Mouse (Mus musculus): ENCODE measurements around the gene Ergic1. TPM values are rescaled to one million over a fixed set of nuclear protein-coding genes. Genes with fewer than 3 reads are reported as not detected.
A peak's percentile ranks its signal among the peaks of the same experiment; 100 is the strongest.

Ergic1 gene
- polyA plus RNA-seq, 1 experiment = 26.5 TPM

GRCm38 (mm10) chr17:26662204-26662603 lies 100.9 kb downstream of the Ergic1 start:
- Histone ChIP-seq H3K4me1 (peaks cover 36% of the 10 kb centered on the region), H3K36me3 (replicated peaks; ENCODE audit: low read length) (peaks cover 4% of the 10 kb centered on the region), H3K27me3 (replicated peaks) (peaks cover 13% of the 10 kb centered on the region), H3K4me3 (replicated peaks) (no peak overlapping the region), H3K9me3 (peaks cover 2% of the 10 kb centered on the region)
- TF ChIP-seq FLI1 (IDR thresholded peaks at IDR 0.05; ENCODE audit: low read length) = no peak

- H3K4me1 ChIP-seq = peaks cover 36% of the 10 kb centered on the region
- H3K4me3 ChIP-seq (replicated peaks) = peak within 1 kb of the TSS; percentile 94
- H3K9me3 ChIP-seq = peaks cover 4% of the 10 kb centered on the region
- no peaks in the 10 kb centered on the region for H3K36me3 ChIP-seq (replicated peaks; ENCODE audit: low read length)
- TF ChIP-seq FLI1 (IDR thresholded peaks at IDR 0.05; ENCODE audit: low read length) = 0 out of 2 replicates have a peak, but pooled peaks have one; percentile 56
- no peak for TF ChIP-seq GATA1 (IDR thresholded peaks at IDR 0.05; ENCODE audit: borderline replicate concordance, low read length)
- peaks cover 15% of the 10 kb centered on the region for H3K27me3 ChIP-seq (replicated peaks)
Observed at GRCm38 (mm10) chr17:26662978-26663683, 101.8 kb downstream of the Ergic1 start, which contains the start of gene Atp6v0e. TSS of gene Atp6v0e (plus strand) at chr17:26663231.

- Histone ChIP-seq H3K4me1 (peaks cover 31% of the 10 kb centered on the region), H3K4me3 (replicated peaks) (no peak overlapping the region), H3K9me3 (peaks cover 7% of the 10 kb centered on the region), H3K27me3 (replicated peaks) (peaks cover 16% of the 10 kb centered on the region), H3K36me3 (replicated peaks; ENCODE audit: low read length) (no peaks in the 10 kb centered on the region)
- TF ChIP-seq GATA1 (IDR thresholded peaks at IDR 0.05; ENCODE audit: borderline replicate concordance, low read length) (no peak), FLI1 (IDR thresholded peaks at IDR 0.05; ENCODE audit: low read length) (no peak)
Observed at GRCm38 (mm10) chr17:26665600-26665999, 104.3 kb downstream of the Ergic1 start.

- TF ChIP-seq FLI1 (IDR thresholded peaks at IDR 0.05; ENCODE audit: low read length) = no peak
- no peak for TF ChIP-seq GATA1 (IDR thresholded peaks at IDR 0.05; ENCODE audit: borderline replicate concordance, low read length)
- peaks cover 28% of the 10 kb centered on the region for H3K27me3 ChIP-seq (replicated peaks)
- H3K4me3 ChIP-seq (replicated peaks) = no peak overlapping the region
- no peaks in the 10 kb centered on the region for H3K36me3 ChIP-seq (replicated peaks; ENCODE audit: low read length)
- H3K4me1 ChIP-seq = peaks cover 24% of the 10 kb centered on the region
- peaks cover 11% of the 10 kb centered on the region for H3K9me3 ChIP-seq
Observed at GRCm38 (mm10) chr17:26671268-26671667, 110.0 kb downstream of the Ergic1 start.

- H3K27me3 ChIP-seq (replicated peaks) = peaks cover 16% of the 10 kb centered on the region
- peaks cover 4% of the 10 kb centered on the region; the same call in 1 of the 2 replicates for H3K9me3 ChIP-seq
- H3K4me1 ChIP-seq = peaks cover 54% of the 10 kb centered on the region
- H3K4me3 ChIP-seq (replicated peaks) = peak overlapping the region; percentile 93
- TF ChIP-seq FLI1 (IDR thresholded peaks at IDR 0.05; ENCODE audit: low read length) (no peak), GATA1 (IDR thresholded peaks at IDR 0.05; ENCODE audit: borderline replicate concordance, low read length) (no peak)
- peaks cover 20% of the 10 kb centered on the region for H3K36me3 ChIP-seq (replicated peaks; ENCODE audit: low read length)
Observed at GRCm38 (mm10) chr17:26675845-26676244, 114.6 kb downstream of the Ergic1 start.

- no peak for TF ChIP-seq FLI1 (IDR thresholded peaks at IDR 0.05; ENCODE audit: low read length)
- TF ChIP-seq GATA1 (IDR thresholded peaks at IDR 0.05; ENCODE audit: borderline replicate concordance, low read length) = no peak
- H3K4me3 ChIP-seq (replicated peaks) = peak overlapping the region; percentile 93
- peaks cover 24% of the 10 kb centered on the region for H3K36me3 ChIP-seq (replicated peaks; ENCODE audit: low read length)
- H3K27me3 ChIP-seq (replicated peaks) = peaks cover 13% of the 10 kb centered on the region
- peaks cover 4% of the 10 kb centered on the region; the same call in 1 of the 2 replicates for H3K9me3 ChIP-seq
- peaks cover 53% of the 10 kb centered on the region for H3K4me1 ChIP-seq
Observed at GRCm38 (mm10) chr17:26676252-26676615, 114.9 kb downstream of the Ergic1 start.

GRCm38 (mm10) chr17:26676616-26677376 lies 115.5 kb downstream of the Ergic1 start:
- Histone ChIP-seq H3K4me3 (replicated peaks) (peak overlapping the region; percentile 93), H3K9me3 (peaks cover 4% of the 10 kb centered on the region; the same call in 1 of the 2 replicates), H3K36me3 (replicated peaks; ENCODE audit: low read length) (peaks cover 30% of the 10 kb centered on the region), H3K27me3 (replicated peaks) (peaks cover 13% of the 10 kb centered on the region), H3K4me1 (peaks cover 53% of the 10 kb centered on the region)
- TF ChIP-seq FLI1 (IDR thresholded peaks at IDR 0.05; ENCODE audit: low read length) (no peak), GATA1 (IDR thresholded peaks at IDR 0.05; ENCODE audit: borderline replicate concordance, low read length) (no peak)

- Histone ChIP-seq H3K27me3 (replicated peaks) (peaks cover 7% of the 10 kb centered on the region), H3K4me3 (replicated peaks) (peak overlapping the region; percentile 93), H3K36me3 (replicated peaks; ENCODE audit: low read length) (peaks cover 42% of the 10 kb centered on the region), H3K4me1 (peaks cover 52% of the 10 kb centered on the region), H3K9me3 (peaks cover 4% of the 10 kb centered on the region; the same call in 1 of the 2 replicates)
- TF ChIP-seq FLI1 (IDR thresholded peaks at IDR 0.05; ENCODE audit: low read length) = no peak
- TF ChIP-seq GATA1 (IDR thresholded peaks at IDR 0.05; ENCODE audit: borderline replicate concordance, low read length) = no peak
Observed at GRCm38 (mm10) chr17:26677711-26678637, 116.7 kb downstream of the Ergic1 start.

- Histone ChIP-seq H3K9me3 (no peaks in the 10 kb centered on the region; the same call in 1 of the 2 replicates), H3K4me1 (peaks cover 62% of the 10 kb centered on the region), H3K4me3 (replicated peaks) (no peak overlapping the region), H3K27me3 (replicated peaks) (no peaks in the 10 kb centered on the region), H3K36me3 (replicated peaks; ENCODE audit: low read length) (peaks cover 70% of the 10 kb centered on the region)
- TF ChIP-seq GATA1 (IDR thresholded peaks at IDR 0.05; ENCODE audit: borderline replicate concordance, low read length) (no peak), FLI1 (IDR thresholded peaks at IDR 0.05; ENCODE audit: low read length) (no peak)
Observed at GRCm38 (mm10) chr17:26681276-26681675, 120.0 kb downstream of the Ergic1 start.
